Mouse (Mus musculus): ENCODE results near the gene Txn2.

- no peak for TF ChIP-seq EP300 (IDR thresholded peaks at IDR 0.05; ENCODE audit: low read depth)
- no peak for TF ChIP-seq CTCF (IDR thresholded peaks at IDR 0.05; ENCODE audit: low read depth)
Measured at GRCm38 (mm10) chr15:77915287-77915686, 13.5 kb downstream of the Txn2 start.

Measured in liver, embryonic 14.5 days (tissue).